Mouse (Mus musculus): Measurements from ENCODE around the gene Tex52.

DNA sequence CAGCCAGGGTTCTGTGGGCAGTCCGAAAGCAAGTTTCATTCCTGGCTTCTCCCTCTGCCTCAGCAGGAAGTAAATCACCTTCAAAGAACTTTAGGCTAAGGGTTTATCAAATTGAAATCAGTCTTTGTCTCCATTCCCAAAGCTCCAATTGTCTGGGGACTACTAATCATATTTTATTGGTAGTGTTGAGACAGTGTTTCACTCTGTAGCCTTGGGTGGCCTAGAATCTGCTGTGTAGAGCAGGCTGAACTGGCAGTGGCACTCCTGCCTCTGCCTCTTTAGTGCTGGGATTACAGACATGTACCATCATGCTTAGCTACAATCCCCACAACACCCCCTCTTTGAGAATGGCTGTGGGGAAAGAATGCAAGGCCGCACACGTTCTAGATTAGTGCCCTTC, 46.2 kb downstream of the Tex52 start:
- TF ChIP-seq POLR2A (IDR thresholded peaks at IDR 0.05; ENCODE audit: low read depth, low read length) (no peak), CTCF (IDR thresholded peaks at IDR 0.05; ENCODE audit: extremely low read depth, insufficient read depth, insufficient read length, insufficient replicate concordance) (no peak)

Measured in spleen, adult 2 months (tissue).